Mouse (Mus musculus) lung, postnatal 14 days (tissue): ENCODE measurements around the gene Thnsl1.
"Not testable (repeated sequence)": the region's sequence is repeated elsewhere in the genome, so short reads cannot be mapped to it uniquely, and the experiment has no call there.

ENCODE experiments used
- DNase-seq: peaks from one replicate; pipeline ENCODE4 v3.0.0; 2021

Gene Thnsl1

DNA sequence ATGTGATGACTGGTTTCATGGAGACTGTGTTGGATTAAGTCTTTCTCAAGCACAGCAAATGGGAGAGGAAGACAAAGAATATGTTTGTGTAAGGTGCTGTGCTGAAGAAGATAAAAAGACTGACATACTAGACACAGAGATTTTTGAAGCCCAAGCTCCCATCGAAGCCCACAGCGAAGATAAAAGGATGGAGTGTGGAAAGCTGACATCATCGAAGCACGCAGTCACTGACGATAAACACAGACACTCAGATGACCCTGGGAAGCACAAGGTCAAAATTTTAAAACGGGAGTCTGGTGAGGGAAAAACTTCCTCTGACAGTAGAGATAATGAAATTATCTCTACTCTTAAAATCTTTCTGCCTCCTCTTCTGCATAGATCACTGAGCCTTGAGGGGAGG lies 38.6 kb downstream of the Thnsl1 start:
- DNase-seq = not testable (repeated sequence)

DNA sequence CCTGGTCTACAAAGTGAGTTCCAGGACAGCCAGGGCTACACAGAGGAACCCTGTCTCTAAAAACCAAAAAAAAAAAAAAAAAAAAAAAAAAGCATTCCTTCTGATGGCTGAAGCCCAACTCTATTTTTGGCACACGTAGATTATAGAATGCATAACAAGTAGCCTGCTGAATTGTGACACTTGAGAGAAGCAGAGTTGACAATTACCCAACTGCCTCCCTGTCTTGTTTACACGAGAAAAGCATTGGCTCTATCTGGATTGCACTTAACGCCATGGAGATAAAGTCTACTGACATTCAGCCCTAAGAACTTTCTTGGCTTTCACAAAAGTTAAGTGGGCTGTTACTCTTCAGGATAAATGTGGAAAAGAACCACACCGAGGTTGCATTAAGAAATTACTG lies 39.5 kb downstream of the Thnsl1 start:
- no peak for DNase-seq

- DNase-seq = no peak
Measured at GRCm38 (mm10) chr2:21245477-21246102, 40.1 kb downstream of the Thnsl1 start.

- no peak for DNase-seq
Measured at GRCm38 (mm10) chr2:21253644-21254043, 48.1 kb downstream of the Thnsl1 start.

- no peak for DNase-seq
Measured at GRCm38 (mm10) chr2:21254308-21254707, 48.8 kb downstream of the Thnsl1 start.

DNA sequence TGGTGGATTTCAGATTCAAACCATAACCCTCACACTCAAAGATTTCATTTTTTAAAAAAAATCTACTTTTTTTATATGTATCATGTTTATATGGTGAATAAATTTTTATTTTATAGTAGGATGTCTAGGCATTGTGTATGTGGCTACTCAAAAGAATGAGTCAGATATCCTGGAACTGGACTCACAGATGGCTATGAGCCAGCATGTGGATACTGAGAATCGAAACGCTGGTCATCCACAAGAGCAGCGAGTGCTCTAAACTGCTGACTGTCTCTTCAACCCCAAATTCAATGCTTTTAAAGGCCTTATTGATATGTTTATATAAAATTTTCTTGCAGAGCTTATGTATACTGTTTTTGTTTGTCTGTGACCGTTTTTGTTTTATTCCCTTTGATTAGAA lies 52.8 kb downstream of the Thnsl1 start:
- DNase-seq = no peak

GRCm38 (mm10) chr2:21259081-21259480 lies 53.6 kb downstream of the Thnsl1 start:
- no peak for DNase-seq

- DNase-seq = no peak
Measured at GRCm38 (mm10) chr2:21260060-21260459, 54.5 kb downstream of the Thnsl1 start.

DNA sequence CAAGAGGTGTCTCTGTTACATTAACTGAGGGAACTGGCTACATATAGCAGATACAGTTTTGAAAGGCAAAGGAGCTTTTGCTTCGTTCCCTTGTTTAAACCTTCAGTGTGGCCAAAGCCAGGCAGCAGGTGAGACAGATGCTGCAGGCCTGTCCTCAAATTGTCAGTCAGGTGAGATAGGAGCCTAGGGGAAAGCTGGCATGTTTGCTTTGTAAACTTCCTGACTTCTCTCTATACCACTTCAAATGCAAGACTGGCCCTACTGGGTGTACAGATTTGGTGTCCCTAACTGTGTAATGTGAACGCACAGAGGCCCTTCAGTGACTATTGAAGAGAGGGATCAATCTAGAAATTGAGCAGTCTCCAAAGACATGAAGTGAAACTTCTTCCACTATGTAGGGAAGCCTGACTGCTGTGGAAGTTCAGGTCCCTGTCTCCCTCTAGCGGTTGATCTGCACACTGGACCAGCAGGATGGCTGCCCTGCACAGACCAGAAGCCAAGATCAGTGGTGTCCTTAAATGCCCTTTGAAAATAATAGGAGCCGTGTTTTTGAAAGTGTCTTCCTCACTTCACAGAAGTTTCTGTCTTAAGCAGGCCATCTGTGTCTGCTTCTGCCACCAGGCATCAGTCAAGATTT lies 56.0 kb downstream of the Thnsl1 start:
- DNase-seq = peak; percentile 66

- DNase-seq = no peak
Measured at GRCm38 (mm10) chr2:21264031-21264430, 58.5 kb downstream of the Thnsl1 start.
